Mouse (Mus musculus) MEL (cell line): ENCODE measurements around the gene Mrm3. TPM values are rescaled to one million over a fixed set of nuclear protein-coding genes. Genes with fewer than 3 reads are reported as not detected.

ENCODE experiments used
- DNase-seq: peaks from one replicate; pipeline ENCODE4 v3.0.0; 2011; ENCODE audit warnings: low read depth, low spot score
- H3K27ac ChIP-seq: 2 replicates; pipeline ENCODE4 v1.5.1; 2012; ENCODE audit warnings: low read depth, mild to moderate bottlenecking, control low read depth, low read length, moderate library complexity; ENCODE audit not compliant: control insufficient read depth
- H3K27me3 ChIP-seq, 2 experiments: fragments of 150-350 bp in 1 of 2; sonication (generic) in 1 of 2; 2 replicates each; pipeline ENCODE4 v1.6.1; 2012; ENCODE audit warnings: low read length in 2 of 2, mild to moderate bottlenecking in 2 of 2, improper control_type of control experiment in 1 of 2, moderate library complexity in 1 of 2; ENCODE audit not compliant: insufficient read depth in 2 of 2, control insufficient read depth in 1 of 2
- H3K36me3 ChIP-seq, 2 experiments: 2 replicates each; pipeline ENCODE4 v1.6.1; 2012 to 2014; ENCODE audit warnings: low read length in 2 of 2, improper control_type of control experiment in 1 of 2, inconsistent platforms in 1 of 2, mild to moderate bottlenecking in 1 of 2; ENCODE audit not compliant: insufficient read depth in 2 of 2, control insufficient read depth in 1 of 2
- H3K4me1 ChIP-seq, 2 experiments: fragments of 150-350 bp in 1 of 2; sonication (generic) in 1 of 2; 2 replicates each; pipeline ENCODE4 v1.6.1; 2012; ENCODE audit warnings: low read length in 2 of 2, improper control_type of control experiment in 1 of 2, mild to moderate bottlenecking in 1 of 2; ENCODE audit not compliant: insufficient read depth in 2 of 2, control insufficient read depth in 1 of 2
- H3K4me3 ChIP-seq, 2 experiments: fragments of 150-350 bp in 1 of 2; sonication (generic) in 1 of 2; 2 replicates each; pipeline ENCODE4 v1.5.1; 2012; ENCODE audit warnings: low read depth in 2 of 2, low read length in 2 of 2, mild to moderate bottlenecking in 2 of 2, moderate library complexity in 2 of 2, control low read depth in 1 of 2, improper control_type of control experiment in 1 of 2; ENCODE audit not compliant: control insufficient read depth in 1 of 2, insufficient read depth in 1 of 2
- H3K79me2 ChIP-seq: 2 replicates; pipeline ENCODE4 v1.6.1; 2012; ENCODE audit warnings: mild to moderate bottlenecking, low read length, moderate library complexity; ENCODE audit not compliant: control insufficient read depth, poor library complexity, insufficient read depth
- H3K9ac ChIP-seq: 2 replicates; pipeline ENCODE4 v1.6.1; 2012; ENCODE audit warnings: low read depth, mild to moderate bottlenecking, control low read depth, low read length, moderate library complexity; ENCODE audit not compliant: control insufficient read depth, poor library complexity, severe bottlenecking
- H3K9me3 ChIP-seq: fragments of 150-350 bp; sonication (generic); replicated peaks from 2 replicates; pipeline ENCODE4 v1.6.1; 2012; ENCODE audit warnings: mild to moderate bottlenecking, low read length, improper control_type of control experiment, moderate library complexity; ENCODE audit not compliant: insufficient read depth
- BHLHE40 ChIP-seq: IDR thresholded peaks from 2 replicates; pipeline ENCODE4 v1.6.1; 2012; ENCODE audit warnings: low read depth, mild to moderate bottlenecking, inconsistent platforms, low read length, improper control_type of control experiment, borderline replicate concordance
- CTCF ChIP-seq, 3 experiments: IDR thresholded peaks in 2 of 3; conservative IDR thresholded peaks in 1 of 3; 2 replicates each; pipeline ENCODE4 v1.5.1; 2011 to 2012; ENCODE audit warnings: low read length in 3 of 3, low read depth in 2 of 3, mild to moderate bottlenecking in 2 of 3, improper control_type of control experiment in 1 of 3, inconsistent platforms in 1 of 3, mixed read lengths in 1 of 3, moderate library complexity in 1 of 3; ENCODE audit not compliant: control insufficient read depth in 1 of 3, insufficient read depth in 1 of 3, poor library complexity in 1 of 3, severe bottlenecking in 1 of 3
- JUND ChIP-seq: IDR thresholded peaks from 2 replicates; pipeline ENCODE4 v1.6.1; 2011; ENCODE audit warnings: low read depth, mild to moderate bottlenecking, improper control_type of control experiment, low read length
- MAFK ChIP-seq: IDR thresholded peaks from 2 replicates; pipeline ENCODE4 v1.6.1; 2011; ENCODE audit warnings: low read depth, mild to moderate bottlenecking, low read length, improper control_type of control experiment, borderline replicate concordance
- MAX ChIP-seq: IDR thresholded peaks from 2 replicates; pipeline ENCODE4 v1.6.1; 2011; ENCODE audit warnings: low read length, improper control_type of control experiment
- MXI1 ChIP-seq: IDR thresholded peaks from 2 replicates; pipeline ENCODE4 v1.6.1; 2011; ENCODE audit warnings: mild to moderate bottlenecking, low read depth, low read length, improper control_type of control experiment
- MYB ChIP-seq: IDR thresholded peaks from 2 replicates; pipeline ENCODE4 v1.6.1; 2011; ENCODE audit warnings: mild to moderate bottlenecking, low read depth, low read length, improper control_type of control experiment
- NELFE ChIP-seq: IDR thresholded peaks from 2 replicates; pipeline ENCODE4 v1.6.1; 2011; ENCODE audit warnings: low read depth, low read length, improper control_type of control experiment
- POLR2A ChIP-seq, 2 experiments: IDR thresholded peaks; 2 replicates each; pipeline ENCODE4 v1.6.1; 2011 to 2012; ENCODE audit warnings: low read length in 2 of 2, mild to moderate bottlenecking in 2 of 2, control low read depth in 1 of 2, improper control_type of control experiment in 1 of 2, low read depth in 1 of 2, moderate library complexity in 1 of 2; ENCODE audit not compliant: control insufficient read depth in 1 of 2, insufficient read depth in 1 of 2, poor library complexity in 1 of 2
- POLR2AphosphoS2 ChIP-seq: IDR thresholded peaks from 2 replicates; pipeline ENCODE4 v1.6.1; 2011; ENCODE audit warnings: low read length, improper control_type of control experiment
- POLR2AphosphoS5 ChIP-seq: IDR thresholded peaks from 2 replicates; pipeline ENCODE4 v1.6.1; 2012; ENCODE audit warnings: low read depth, borderline replicate concordance, mild to moderate bottlenecking, inconsistent platforms, low read length, moderate library complexity, mixed read lengths
- RAD21 ChIP-seq: IDR thresholded peaks from 2 replicates; pipeline ENCODE4 v1.6.1; 2011; ENCODE audit warnings: mild to moderate bottlenecking, low read depth, low read length, improper control_type of control experiment
- TCF12 ChIP-seq: IDR thresholded peaks from 2 replicates; pipeline ENCODE4 v1.6.1; 2014; ENCODE audit warnings: low read depth, mild to moderate bottlenecking, inconsistent platforms, low read length, improper control_type of control experiment, moderate library complexity
- UBTF ChIP-seq: IDR thresholded peaks from 2 replicates; pipeline ENCODE4 v1.6.1; 2012; ENCODE audit warnings: low read depth, mild to moderate bottlenecking, inconsistent platforms, low read length, improper control_type of control experiment, moderate library complexity, borderline replicate concordance; ENCODE audit not compliant: insufficient read depth
- ZC3H11A ChIP-seq: IDR thresholded peaks from 2 replicates; pipeline ENCODE4 v1.6.1; 2012; ENCODE audit warnings: low read depth, mild to moderate bottlenecking, inconsistent platforms, low read length, improper control_type of control experiment
- ZKSCAN1 ChIP-seq: IDR thresholded peaks from 2 replicates; pipeline ENCODE4 v1.6.1; 2012; ENCODE audit warnings: low read depth, mild to moderate bottlenecking, inconsistent platforms, low read length, improper control_type of control experiment, moderate library complexity
- polyA plus RNA-seq, 2 experiments: library from polyadenylated mRNA; stranded (reverse) in 1 of 2; unstranded in 1 of 2; fragments of >175 nt in 1 of 2; fragments of >200 nt in 1 of 2; gene quantifications; 2 replicates each; pipeline versions ENCODE4 v1.2.1 to v1.2.4; 2012; ENCODE audit warnings: low replicate concordance in 2 of 2, low read depth in 1 of 2; ENCODE audit not compliant: insufficient read length in 2 of 2, insufficient read depth in 1 of 2, missing spikeins in 1 of 2
- total RNA-seq: library from RNA; depleted of rRNA; stranded (reverse); fragments of 300-350 nt; gene quantifications from 2 replicates; pipeline ENCODE4 v1.2.3, GENCODE M21; 2012

The Mrm3 gene
- total and polyA plus RNA-seq, 3 experiments: 27.7 to 65.7 TPM; not detected in 1

- no peak for DNase-seq
- H3K27me3 ChIP-seq: no peaks in the 10 kb centered on the region
- H3K4me1 ChIP-seq: peaks cover 2 to 3% of the 10 kb centered on the region in 2 experiments; a peak in 2 of 4 replicates
- no peak overlapping the region for H3K9ac ChIP-seq
- H3K4me3 ChIP-seq: no peak overlapping the region
- H3K36me3 ChIP-seq: peaks cover 0 to 1% of the 10 kb centered on the region in 2 experiments; a peak in 2 of 4 replicates
- no peak overlapping the region for H3K27ac ChIP-seq
- no peak for TF ChIP-seq NELFE
- TF ChIP-seq POLR2A (IDR thresholded peaks at IDR 0.05; ENCODE audit: control insufficient read depth in 1 of 2, insufficient read depth in 1 of 2, low read depth in 1 of 2, low read length in 2 of 2, poor library complexity in 1 of 2): no peak
- no peak for TF ChIP-seq MAFK
- TF ChIP-seq RAD21: no peak
- no peak for TF ChIP-seq POLR2AphosphoS2
- no peak for TF ChIP-seq MYB
- no peak for TF ChIP-seq POLR2AphosphoS5
- no peak for TF ChIP-seq MAX
- no peak for TF ChIP-seq TCF12
- no peak for TF ChIP-seq ZKSCAN1
- no peaks in the 10 kb centered on the region for H3K9me3 ChIP-seq
- H3K79me2 ChIP-seq: no peaks in the 10 kb centered on the region
Observed at GRCm38 (mm10) chr11:76294078-76294477, 50.6 kb downstream of the Mrm3 start.

GRCm38 (mm10) chr11:76294836-76295235 lies 51.3 kb downstream of the Mrm3 start:
- TF ChIP-seq UBTF: no peak
- TF ChIP-seq RAD21: no peak
- no peak for TF ChIP-seq BHLHE40
- no peak for TF ChIP-seq POLR2AphosphoS5
- TF ChIP-seq ZC3H11A: no peak
- no peak for TF ChIP-seq MAFK
- no peak for TF ChIP-seq ZKSCAN1
- no peak for TF ChIP-seq JUND
- TF ChIP-seq CTCF (IDR thresholded peaks at IDR 0.05 in 2 of 3, conservative IDR thresholded peaks at IDR 0.05 in 1 of 3; ENCODE audit: control insufficient read depth in 1 of 3, insufficient read depth in 1 of 3, low read depth in 2 of 3, low read length in 3 of 3, poor library complexity in 1 of 3, severe bottlenecking in 1 of 3): no peak
- no peak for TF ChIP-seq MXI1
- TF ChIP-seq, all 39 proteins: peak for 0
- H3K79me2 ChIP-seq: no peaks in the 10 kb centered on the region
- H3K4me1 ChIP-seq: peaks cover 2 to 3% of the 10 kb centered on the region in 2 experiments; a peak in 2 of 4 replicates
- peaks cover 0 to 1% of the 10 kb centered on the region in 2 experiments; a peak in 2 of 4 replicates for H3K36me3 ChIP-seq
- no peak overlapping the region for H3K4me3 ChIP-seq
- no peaks in the 10 kb centered on the region for H3K27me3 ChIP-seq
- H3K9ac ChIP-seq: no peak overlapping the region
- H3K27ac ChIP-seq: no peak overlapping the region
- no peaks in the 10 kb centered on the region for H3K9me3 ChIP-seq
- DNase-seq: no peak
